Mouse (Mus musculus) liver, embryonic 13.5 days (tissue): Measurements from ENCODE around the gene Krt28. TPM values are rescaled to one million over a fixed set of nuclear protein-coding genes. Genes with fewer than 3 reads are reported as not detected.
A peak's percentile ranks its signal among the peaks of the same experiment; 100 is the strongest.

Source experiments
- ATAC-seq: fragments of 200-750 bp; cut with Nextera tagmentation; 2 replicates; pipeline ENCODE4 v1.8.0; 2017; ENCODE audit warnings: low read depth, mild to moderate bottlenecking, moderate number of reproducible peaks, moderate library complexity
- DNase-seq: peaks from one replicate; pipeline ENCODE4 v3.0.0; 2022
- H3K27ac ChIP-seq: fragments of 300-500 bp; sonication (generic); 2 replicates; pipeline ENCODE4 v1.5.1; 2015; ENCODE audit warnings: moderate library complexity, mild to moderate bottlenecking, inconsistent platforms
- H3K27me3 ChIP-seq: fragments of 300-500 bp; sonication (generic); 2 replicates; pipeline ENCODE4 v1.6.1; 2015; ENCODE audit warnings: mild to moderate bottlenecking, inconsistent platforms
- H3K36me3 ChIP-seq: fragments of 300-500 bp; sonication (generic); 2 replicates; pipeline ENCODE4 v1.6.1; 2015; ENCODE audit warnings: mild to moderate bottlenecking, inconsistent platforms
- H3K4me1 ChIP-seq: fragments of 300-500 bp; sonication (generic); replicated peaks from 2 replicates; pipeline ENCODE4 v1.6.1; 2015; ENCODE audit warnings: inconsistent platforms
- H3K4me2 ChIP-seq: fragments of 300-500 bp; sonication (generic); 2 replicates; pipeline ENCODE4 v1.6.1; 2015; ENCODE audit warnings: inconsistent platforms, mild to moderate bottlenecking, moderate library complexity
- H3K4me3 ChIP-seq: fragments of 300-500 bp; sonication (generic); replicated peaks from 2 replicates; pipeline ENCODE4 v1.5.1; 2015; ENCODE audit warnings: mild to moderate bottlenecking, inconsistent platforms
- H3K9ac ChIP-seq: fragments of 300-500 bp; sonication (generic); 2 replicates; pipeline ENCODE4 v1.6.1; 2015; ENCODE audit warnings: mild to moderate bottlenecking, inconsistent platforms
- H3K9me3 ChIP-seq: fragments of 300-500 bp; sonication (generic); replicated peaks from 2 replicates; pipeline ENCODE4 v1.6.1; 2016; ENCODE audit warnings: inconsistent platforms
- WGBS: fragments of 180-500 bp; shearing (Covaris S2); methylation state at CpG from one replicate; pipeline ENCODE4 v1.1.7; 2015; ENCODE audit not compliant: insufficient replicate concordance; 5-methylcytosine and 5-hydroxymethylcytosine counted together
- polyA plus RNA-seq: library from polyadenylated mRNA; unstranded; fragments of >200 nt; fragmentation: Nextera tagmentation; extraction: Ambion mirVana; gene quantifications from 2 replicates; pipeline ENCODE4 v1.2.1, GENCODE M21; 2015

The Krt28 gene
- polyA plus RNA-seq, 1 experiment from 2014 or later, result not detected

DNA sequence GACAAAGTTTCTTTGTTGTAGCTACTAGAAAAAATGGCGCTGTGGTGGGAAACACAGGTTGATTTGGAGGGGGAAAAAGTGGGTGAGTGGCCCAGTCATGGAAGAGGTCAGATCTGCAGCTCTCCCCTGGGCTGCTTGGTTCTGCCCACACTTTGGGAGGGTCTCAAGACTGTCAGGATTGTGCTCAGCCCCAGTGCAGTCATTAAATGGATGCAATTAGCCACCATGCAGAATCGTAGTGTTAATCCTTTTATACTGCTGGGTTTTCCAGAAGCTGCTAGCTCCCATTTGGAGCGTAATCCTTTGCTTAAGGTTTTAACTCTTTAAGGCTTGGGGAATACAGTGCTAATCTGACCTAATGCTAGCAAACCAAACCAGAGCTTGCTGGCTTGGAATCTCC lies 21.3 kb upstream of the Krt28 start:
- 0 out of 2 replicates have a peak, but pooled peaks cover under 1% of the 10 kb centered on the region for H3K27me3 ChIP-seq
- H3K9me3 ChIP-seq, result no peaks in the 10 kb centered on the region
- H3K36me3 ChIP-seq, result no peaks in the 10 kb centered on the region
- H3K4me3 ChIP-seq, result no peak overlapping the region
- no peaks in the 10 kb centered on the region for H3K4me1 ChIP-seq
- no peak overlapping the region for H3K9ac ChIP-seq
- ATAC-seq, result no peak
- WGBS, result 48% methylated on average over 3 of the region's 3 CpGs
- no peak overlapping the region for H3K4me2 ChIP-seq
- no peak for DNase-seq
- no peak overlapping the region for H3K27ac ChIP-seq

DNA sequence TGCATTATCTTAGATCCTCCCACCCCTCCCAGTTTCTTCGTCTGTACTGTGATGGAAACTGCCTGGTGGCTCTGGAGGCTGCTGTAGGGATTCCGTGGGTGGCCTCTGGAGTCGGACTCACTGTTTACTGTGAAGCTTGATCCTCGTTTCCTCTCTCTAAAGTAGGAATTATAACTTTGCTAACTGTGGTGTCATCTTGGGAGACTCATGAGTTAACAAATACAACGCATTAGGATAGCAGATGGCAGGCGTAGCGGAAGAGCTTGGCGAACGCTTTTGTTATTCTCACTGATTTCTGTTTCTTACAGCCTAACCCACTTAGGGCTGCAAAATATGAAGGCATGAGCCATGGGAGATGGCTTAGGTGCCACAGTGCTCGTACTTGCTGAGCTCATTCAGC lies 17.8 kb upstream of the Krt28 start:
- Histone ChIP-seq H3K27me3 (peaks cover 8% of the 10 kb centered on the region; the same call in 1 of the 2 replicates), H3K4me3 (no peak overlapping the region), H3K4me2 (no peak overlapping the region), H3K27ac (no peak overlapping the region), H3K9me3 (no peaks in the 10 kb centered on the region), H3K9ac (no peak overlapping the region), H3K36me3 (no peaks in the 10 kb centered on the region), H3K4me1 (no peaks in the 10 kb centered on the region)
- WGBS, result 68% methylated on average over 10 of the region's 10 CpGs
- ATAC-seq (no peak), DNase-seq (no peak)

DNA sequence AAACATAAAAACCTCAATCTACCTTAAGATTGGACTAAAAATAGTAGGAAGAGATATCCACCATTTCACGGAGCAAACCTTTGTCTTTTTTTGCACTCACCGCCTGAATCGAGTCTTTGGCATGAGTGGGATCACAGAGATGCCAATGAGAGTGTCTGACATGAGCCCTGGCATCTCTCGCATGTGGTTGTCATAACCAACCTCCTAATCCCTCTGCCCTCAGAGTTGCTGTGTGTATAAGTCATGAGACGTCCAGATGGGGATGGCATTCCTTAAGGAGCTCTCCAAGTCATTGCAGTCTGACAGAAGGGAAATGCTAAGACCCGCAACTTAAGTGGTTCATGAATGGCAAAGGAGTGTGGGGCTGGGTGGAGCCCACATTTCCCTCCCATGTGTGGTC lies 16.7 kb upstream of the Krt28 start:
- WGBS, result 58% methylated on average over 6 of the region's 6 CpGs
- ATAC-seq (no peak), DNase-seq (no peak)
- no peak overlapping the region for H3K4me2 ChIP-seq
- H3K27me3 ChIP-seq, result peaks cover 8% of the 10 kb centered on the region; the same call in 1 of the 2 replicates
- H3K9ac ChIP-seq, result no peak overlapping the region
- H3K4me3 ChIP-seq, result no peak overlapping the region
- peaks cover 5% of the 10 kb centered on the region for H3K4me1 ChIP-seq
- H3K9me3 ChIP-seq, result no peaks in the 10 kb centered on the region
- H3K36me3 ChIP-seq, result no peaks in the 10 kb centered on the region
- no peak overlapping the region for H3K27ac ChIP-seq

DNA sequence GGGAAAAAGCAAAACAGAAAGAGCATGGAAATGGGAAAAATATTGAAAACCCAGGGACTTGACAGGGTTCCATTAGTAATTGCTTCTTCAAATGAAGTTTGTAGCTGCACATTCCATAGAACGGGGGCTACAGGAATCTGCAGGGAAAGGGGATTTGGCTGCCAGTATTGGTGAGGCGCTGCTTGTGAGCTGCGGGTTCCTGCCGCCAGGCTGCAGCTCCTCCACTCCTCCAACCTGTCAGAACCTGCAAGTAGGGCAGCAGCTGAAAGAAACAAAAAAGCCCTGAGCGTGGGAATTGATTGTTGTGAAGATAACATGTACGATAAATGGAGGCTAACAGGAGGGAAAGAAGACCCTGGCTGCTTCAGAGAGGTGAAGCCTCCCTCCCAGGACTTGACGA lies 16.2 kb upstream of the Krt28 start:
- H3K27me3 ChIP-seq, result peaks cover 8% of the 10 kb centered on the region; the same call in 1 of the 2 replicates
- no peaks in the 10 kb centered on the region for H3K36me3 ChIP-seq
- H3K9ac ChIP-seq, result no peak overlapping the region
- no peak overlapping the region for H3K4me2 ChIP-seq
- no peaks in the 10 kb centered on the region for H3K9me3 ChIP-seq
- DNase-seq (no peak), ATAC-seq (no peak)
- H3K27ac ChIP-seq, result no peak overlapping the region
- 58% methylated on average over 7 of the region's 7 CpGs for whole genome bisulfite sequencing
- H3K4me1 ChIP-seq, result peaks cover 6% of the 10 kb centered on the region
- H3K4me3 ChIP-seq, result no peak overlapping the region

DNA sequence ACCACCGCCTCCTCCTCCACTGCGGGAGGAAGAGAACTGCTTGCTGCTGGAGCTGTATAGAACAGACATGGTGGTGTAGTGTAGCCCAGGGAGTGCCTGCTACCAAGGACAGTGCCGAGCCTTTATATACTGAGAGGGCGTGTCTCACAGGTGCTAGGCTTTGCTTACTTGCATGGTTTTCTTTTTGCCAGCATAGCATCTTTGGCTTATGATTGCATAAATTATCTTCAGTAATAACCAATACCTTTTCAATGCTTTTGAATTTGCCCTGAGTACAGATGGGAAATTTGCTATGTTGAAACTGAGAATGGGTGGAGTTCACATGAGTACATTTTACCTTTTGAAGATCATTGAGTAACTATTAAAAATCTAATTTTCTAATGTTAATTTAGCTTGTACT lies 14.6 kb upstream of the Krt28 start, which contains the start of gene Krt10:
Gene Krt10 (minus strand): TSS at position 101 of the 400 bp plus-strand sequence.
- WGBS, result 65% methylated on average over 4 of the region's 4 CpGs
- peaks cover 11% of the 10 kb centered on the region for H3K27me3 ChIP-seq
- H3K36me3 ChIP-seq, result no peaks in the 10 kb centered on the region
- no peak within 1 kb of the TSS for H3K4me2 ChIP-seq
- H3K4me3 ChIP-seq, result no peak within 1 kb of the TSS
- no peak within 1 kb of the TSS for H3K27ac ChIP-seq
- no peaks in the 10 kb centered on the region for H3K9me3 ChIP-seq
- ATAC-seq (no peak), DNase-seq (no peak)
- H3K9ac ChIP-seq, result no peak within 1 kb of the TSS
- peaks cover 6% of the 10 kb centered on the region for H3K4me1 ChIP-seq

DNA sequence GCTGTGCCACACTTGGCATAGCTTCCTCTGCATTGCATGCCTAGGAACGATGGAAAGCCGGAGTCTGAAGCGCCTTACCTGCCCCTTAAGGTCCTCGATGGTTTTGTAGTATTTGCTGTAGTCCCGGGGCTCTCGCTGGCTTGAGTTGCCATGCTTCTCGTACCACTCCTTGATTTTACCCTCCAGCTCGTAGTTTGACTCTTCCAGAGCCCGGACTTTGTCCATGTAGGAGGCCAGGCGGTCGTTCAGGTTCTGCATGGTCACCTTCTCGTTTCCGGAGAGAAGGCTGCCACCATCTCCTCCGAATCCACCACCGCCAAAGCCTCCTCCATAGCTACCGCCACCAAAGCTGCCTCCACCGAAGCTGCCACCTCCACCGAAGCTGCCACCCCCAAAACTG lies 14.0 kb upstream of the Krt28 start:
- H3K36me3 ChIP-seq, result no peaks in the 10 kb centered on the region
- ATAC-seq (no peak), DNase-seq (no peak)
- no peaks in the 10 kb centered on the region for H3K9me3 ChIP-seq
- WGBS, result 80% methylated on average over 18 of the region's 18 CpGs
- H3K27ac ChIP-seq, result no peak overlapping the region
- no peak overlapping the region for H3K4me3 ChIP-seq
- peaks cover 13% of the 10 kb centered on the region for H3K27me3 ChIP-seq
- no peak overlapping the region for H3K9ac ChIP-seq
- H3K4me1 ChIP-seq, result peaks cover 6% of the 10 kb centered on the region
- no peak overlapping the region for H3K4me2 ChIP-seq

DNA sequence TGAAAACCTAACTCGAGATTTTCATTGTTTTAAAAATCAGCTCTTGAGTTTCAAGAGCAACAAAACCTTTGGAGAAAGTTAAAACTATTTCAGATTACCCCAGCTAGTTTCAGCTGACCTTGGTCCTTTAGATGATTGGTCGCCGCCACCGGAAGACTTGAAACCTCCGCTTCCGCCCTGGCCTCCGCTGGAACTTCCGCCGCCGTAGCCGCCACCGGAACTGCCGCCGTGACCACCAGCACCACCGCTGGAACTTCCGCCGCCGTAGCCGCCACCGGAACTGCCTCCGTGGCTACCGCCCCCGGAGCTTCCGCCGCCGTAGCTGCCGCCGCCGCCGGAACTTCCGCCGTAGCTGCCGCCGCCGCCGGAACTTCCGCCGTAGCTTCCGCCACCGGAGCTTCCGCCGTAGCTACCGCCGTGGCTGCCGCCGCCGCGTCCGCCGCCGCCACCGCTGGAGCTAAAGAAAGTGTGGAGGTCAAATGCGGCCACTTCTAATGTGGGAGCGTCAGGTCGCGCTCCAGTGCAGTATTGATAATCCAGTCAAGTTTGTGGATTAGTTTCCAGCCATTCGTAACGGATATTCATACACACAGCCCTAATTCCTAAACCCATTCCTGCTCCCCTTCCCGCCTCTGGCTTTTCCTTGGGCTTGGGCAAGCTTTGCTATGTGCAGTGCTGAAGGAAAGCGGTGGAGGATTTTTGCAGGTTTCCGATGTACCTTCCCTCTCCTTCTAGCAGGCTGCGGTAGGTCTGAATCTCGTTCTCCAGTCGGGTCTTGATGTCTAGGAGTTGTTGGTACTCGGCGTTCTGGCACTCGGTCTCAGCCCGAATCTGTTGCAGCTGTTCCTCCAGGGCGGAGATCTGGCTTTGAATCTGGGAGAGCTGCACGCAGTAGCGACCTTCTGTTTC lies 11.4 kb upstream of the Krt28 start:
- Histone ChIP-seq H3K9ac (peak overlapping the region; percentile 59), H3K27me3 (peaks cover 16% of the 10 kb centered on the region), H3K4me1 (peaks cover 6% of the 10 kb centered on the region), H3K4me2 (peak overlapping the region; percentile 70), H3K36me3 (no peaks in the 10 kb centered on the region), H3K9me3 (no peaks in the 10 kb centered on the region), H3K4me3 (peak overlapping the region; percentile 62), H3K27ac (peak overlapping the region; percentile 84)
- DNase-seq (peak; percentile 61), ATAC-seq (peak; percentile 83)
- whole genome bisulfite sequencing, result 5% methylated on average over 71 of the region's 71 CpGs

DNA sequence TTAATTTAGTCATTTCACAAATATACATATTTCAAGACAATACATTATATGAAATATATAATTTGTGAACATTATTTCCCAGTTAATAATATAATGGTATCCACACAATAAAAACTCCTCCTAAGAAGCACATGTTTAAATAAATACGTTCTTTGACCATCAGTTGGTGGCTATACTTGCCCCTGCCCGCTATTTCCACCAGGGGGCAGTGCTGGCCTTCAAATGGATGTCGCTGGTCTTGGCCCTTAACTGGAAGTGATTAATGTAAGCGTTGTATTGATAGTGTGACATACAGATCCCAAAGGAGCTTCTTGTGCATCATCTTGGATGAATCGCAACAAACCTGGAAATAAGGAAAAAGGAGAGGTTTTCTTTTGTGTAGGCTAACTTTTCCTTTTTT lies 4.9 kb upstream of the Krt28 start:
- H3K27me3 ChIP-seq, result peaks cover 7% of the 10 kb centered on the region; the same call in 1 of the 2 replicates
- no peaks in the 10 kb centered on the region for H3K4me1 ChIP-seq
- no peak overlapping the region for H3K4me3 ChIP-seq
- H3K36me3 ChIP-seq, result no peaks in the 10 kb centered on the region
- H3K4me2 ChIP-seq, result no peak overlapping the region
- DNase-seq (peak; percentile 24), ATAC-seq (no peak)
- no peak overlapping the region for H3K9ac ChIP-seq
- 16% methylated on average over 5 of the region's 5 CpGs for WGBS
- H3K27ac ChIP-seq, result no peak overlapping the region
- no peaks in the 10 kb centered on the region for H3K9me3 ChIP-seq

DNA sequence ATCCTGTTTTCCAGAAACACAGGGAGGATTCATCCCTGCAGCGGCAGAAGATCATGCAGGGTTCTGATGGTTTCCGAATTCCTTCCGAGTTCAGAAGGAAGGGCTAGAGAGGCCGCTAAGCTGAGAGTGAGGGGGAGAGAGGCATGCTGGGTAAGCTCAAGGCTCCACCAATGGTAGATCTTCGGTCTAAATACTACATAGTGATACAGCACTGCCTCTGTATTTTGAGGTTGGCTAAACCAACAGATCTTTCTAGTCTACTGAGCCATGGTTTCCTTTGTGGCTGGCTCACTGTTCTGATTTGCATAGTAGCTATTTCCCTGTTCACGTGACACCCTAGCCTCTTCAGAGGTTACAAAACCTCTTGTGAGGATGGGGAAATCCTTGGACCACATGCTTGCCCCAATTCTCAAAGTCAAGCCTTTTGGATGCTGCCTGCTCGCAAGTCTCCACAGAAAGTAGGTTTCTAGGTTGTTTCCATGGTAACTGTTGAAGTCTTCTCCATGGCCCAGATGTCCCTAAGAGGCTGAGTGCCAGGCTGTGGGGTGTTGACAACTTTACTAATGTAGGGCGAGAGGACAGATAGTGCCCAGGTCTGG lies 4.8 kb downstream of the Krt28 start:
- 65% methylated on average over 8 of the region's 8 CpGs for WGBS
- no peak overlapping the region for H3K4me3 ChIP-seq
- no peaks in the 10 kb centered on the region for H3K9me3 ChIP-seq
- ATAC-seq, result no peak
- no peaks in the 10 kb centered on the region for H3K36me3 ChIP-seq
- no peak overlapping the region for H3K9ac ChIP-seq
- H3K4me2 ChIP-seq, result no peak overlapping the region
- H3K27ac ChIP-seq, result no peak overlapping the region
- no peaks in the 10 kb centered on the region for H3K4me1 ChIP-seq
- H3K27me3 ChIP-seq, result no peaks in the 10 kb centered on the region
- DNase-seq, result no peak

DNA sequence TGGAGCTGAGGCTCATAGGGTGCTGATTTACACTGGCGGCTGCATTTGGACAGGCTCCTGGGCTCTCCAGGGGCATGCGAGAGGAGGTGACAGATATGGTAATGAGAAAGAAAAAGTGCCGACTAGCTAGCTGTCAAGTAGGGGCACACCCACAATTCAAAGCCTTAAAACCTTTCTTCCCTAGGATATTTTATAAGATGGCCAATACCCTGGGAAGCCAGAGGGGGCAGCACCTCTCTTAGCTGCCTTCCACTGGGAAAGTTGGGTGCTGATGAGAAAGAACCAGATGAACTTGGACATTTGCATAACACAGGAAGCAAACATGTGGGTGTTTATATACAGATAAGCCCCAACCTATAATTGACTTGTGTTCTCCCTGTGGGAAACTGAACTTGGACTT lies 5.5 kb downstream of the Krt28 start:
- Histone ChIP-seq H3K9me3 (no peaks in the 10 kb centered on the region), H3K9ac (no peak overlapping the region), H3K27me3 (no peaks in the 10 kb centered on the region), H3K4me2 (no peak overlapping the region), H3K36me3 (no peaks in the 10 kb centered on the region), H3K4me1 (no peaks in the 10 kb centered on the region), H3K27ac (no peak overlapping the region), H3K4me3 (no peak overlapping the region)
- 6% methylated on average over 3 of the region's 3 CpGs for WGBS
- DNase-seq, result no peak
- no peak for ATAC-seq

DNA sequence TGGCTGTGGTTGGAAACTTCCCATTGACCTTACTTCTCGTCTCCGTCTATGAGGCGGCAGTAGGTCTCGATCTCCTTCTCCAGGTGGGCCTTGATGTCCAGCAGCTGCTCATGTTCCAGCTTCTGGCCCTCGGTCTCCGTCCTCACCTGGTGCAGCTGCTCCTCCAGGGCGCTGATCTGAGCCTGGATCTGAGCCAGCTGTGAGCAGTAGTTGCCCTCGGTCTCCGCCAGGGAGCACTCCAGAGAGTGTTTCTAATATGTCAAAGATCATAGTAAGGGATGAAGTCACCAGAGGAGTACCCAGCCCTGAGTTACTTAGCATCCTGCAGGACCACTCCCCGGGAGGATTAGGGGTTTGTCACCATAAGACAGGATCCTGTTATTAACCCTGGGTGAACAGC lies 7.9 kb downstream of the Krt28 start:
- WGBS, result 33% methylated on average over 10 of the region's 10 CpGs
- H3K27ac ChIP-seq, result no peak overlapping the region
- no peak overlapping the region for H3K4me3 ChIP-seq
- H3K4me2 ChIP-seq, result no peak overlapping the region
- no peaks in the 10 kb centered on the region for H3K36me3 ChIP-seq
- no peak for DNase-seq
- no peak for ATAC-seq
- no peaks in the 10 kb centered on the region for H3K4me1 ChIP-seq
- no peaks in the 10 kb centered on the region for H3K27me3 ChIP-seq
- no peaks in the 10 kb centered on the region for H3K9me3 ChIP-seq
- H3K9ac ChIP-seq, result no peak overlapping the region
